Comparison of ENCODE assay signal across 8 mouse cellular contexts in genomic region chr10:69353086-69353479, GRCm38 (mm10). TPM values are rescaled to one million over a fixed set of nuclear protein-coding genes. Genes with fewer than 3 reads are reported as not detected.
DNase-seq lines count a peak whose midpoint lies in the region; ATAC-seq and TF ChIP-seq lines count a peak whose summit lies in the region.
"Not testable (repeated sequence)": the region's sequence is repeated elsewhere in the genome, so short reads cannot be mapped to it uniquely, and the experiment has no call there.
"Had no signal": no experiment of that assay in that cellular context is flagged by ENCODE, and none has a peak within 500 bp of the region (broad histone marks: within the 10 kb centered on the region; RNA-seq: fewer than 3 reads in every experiment).

No protein-coding gene starts in this region.

- TF ChIP-seq CTCF in forebrain, postnatal 0 days (IDR thresholded peaks at IDR 0.05; ENCODE audit: low read depth); liver, embryonic 14.5 days (IDR thresholded peaks at IDR 0.05; ENCODE audit: low read depth); olfactory bulb, adult 2 months (IDR thresholded peaks at IDR 0.05; ENCODE audit: insufficient read depth, low read depth, low read length): not testable (repeated sequence)

- not testable (repeated sequence) for ATAC-seq in embryonic facial prominence, embryonic 13.5 days (ENCODE audit: insufficient number of reproducible peaks, insufficient read depth, low FRiP score, low TSS enrichment, low read depth)
- ATAC-seq in forebrain, postnatal 0 days = peak; percentile 9; the same call in 1 of the 2 replicates
- peak; percentile 55 for ATAC-seq in hindbrain, embryonic 11.5 days (ENCODE audit: low FRiP score)
- ATAC-seq in kidney, embryonic 16.5 days (ENCODE audit: low FRiP score, low TSS enrichment) = 0 out of 2 replicates have a peak, but pooled peaks have one; percentile 1
- peak; percentile 66 for ATAC-seq in liver, embryonic 14.5 days (ENCODE audit: insufficient read depth)
- ATAC-seq in midbrain, embryonic 11.5 days (ENCODE audit: low FRiP score) = peak; percentile 31; the same call in 1 of the 2 replicates

- H3K9me3 ChIP-seq in embryonic facial prominence, embryonic 13.5 days; forebrain, postnatal 0 days (ENCODE audit: low read length); hindbrain, embryonic 11.5 days (ENCODE audit: control insufficient read depth, low read length); kidney, embryonic 16.5 days (ENCODE audit: low read length); liver, embryonic 14.5 days (ENCODE audit: control insufficient read depth, low read length); midbrain, embryonic 11.5 days (ENCODE audit: control insufficient read depth, low read length): not testable (repeated sequence)

- TF ChIP-seq POLR2A in olfactory bulb, adult 2 months (IDR thresholded peaks at IDR 0.05; ENCODE audit: insufficient read depth, low read depth, low read length) = not testable (repeated sequence)

- H3K27ac ChIP-seq in embryonic facial prominence, embryonic 13.5 days; forebrain, postnatal 0 days (ENCODE audit: low read depth, low read length); hindbrain, embryonic 11.5 days (ENCODE audit: low read depth, low read length); kidney, embryonic 16.5 days (ENCODE audit: low read length); midbrain, embryonic 11.5 days (ENCODE audit: low read depth, low read length); olfactory bulb, adult 2 months (ENCODE audit: insufficient read depth, low read depth, low read length): not testable (repeated sequence)
- peak overlapping the region; percentile 71 for H3K27ac ChIP-seq in liver, embryonic 14.5 days

- peaks cover 36% of the 10 kb centered on the region for H3K4me1 ChIP-seq in embryonic facial prominence, embryonic 13.5 days
- H3K4me1 ChIP-seq in forebrain, postnatal 0 days (ENCODE audit: insufficient read depth); hindbrain, embryonic 11.5 days (replicated peaks; ENCODE audit: control insufficient read depth, insufficient read depth, low read length); olfactory bulb, adult 2 months (ENCODE audit: control insufficient read depth, insufficient read depth, low read length): not testable (repeated sequence)
- H3K4me1 ChIP-seq in kidney, embryonic 16.5 days (ENCODE audit: insufficient read depth, low read length) = peaks cover 28% of the 10 kb centered on the region
- H3K4me1 ChIP-seq in liver, embryonic 14.5 days (replicated peaks; ENCODE audit: control insufficient read depth in 2 of 2, insufficient read depth in 2 of 2, low read length in 1 of 2) = peaks cover 10 to 29% of the 10 kb centered on the region in 2 experiments; a peak in 3 of 4 replicates
- H3K4me1 ChIP-seq in midbrain, embryonic 11.5 days (ENCODE audit: control insufficient read depth, insufficient read depth, low read length) = peaks cover 27% of the 10 kb centered on the region

- H3K4me3 ChIP-seq in embryonic facial prominence, embryonic 13.5 days = peak overlapping the region; percentile 68
- H3K4me3 ChIP-seq in forebrain, postnatal 0 days (ENCODE audit: low read depth, low read length) = peak overlapping the region; percentile 50
- peak overlapping the region; percentile 89 for H3K4me3 ChIP-seq in hindbrain, embryonic 11.5 days (ENCODE audit: low read depth, low read length)
- H3K4me3 ChIP-seq in kidney, embryonic 16.5 days (ENCODE audit: low read length) = peak overlapping the region; percentile 92
- H3K4me3 ChIP-seq in liver, embryonic 14.5 days (ENCODE audit: insufficient read depth in 1 of 2, low read depth in 2 of 2, low read length in 2 of 2) = peak overlapping the region; percentile 44 to 93
- H3K4me3 ChIP-seq in midbrain, embryonic 11.5 days (ENCODE audit: low read depth, low read length) = 0 out of 2 replicates have a peak overlapping the region, but pooled peaks have one; percentile 84
- 0 out of 2 replicates have a peak overlapping the region, but pooled peaks have one; percentile 46 for H3K4me3 ChIP-seq in olfactory bulb, adult 2 months (ENCODE audit: insufficient read depth, low read depth, low read length)

- DNase-seq in forebrain, postnatal 0 days; hindbrain, embryonic 11.5 days (ENCODE audit: low spot score); liver, embryonic 14.5 days (ENCODE audit: low read depth in 3 of 3, low spot score in 3 of 3); midbrain, embryonic 11.5 days (ENCODE audit: low spot score, missing footprints): not testable (repeated sequence)

- 36% methylated on average over 5 of the region's 5 CpGs for WGBS in embryonic facial prominence, embryonic 13.5 days
- WGBS in forebrain, postnatal 0 days = 30% methylated on average over 5 of the region's 5 CpGs
- 40% methylated on average over 5 of the region's 5 CpGs for WGBS in hindbrain, embryonic 11.5 days
- WGBS in kidney, embryonic 16.5 days = 33% methylated on average over 5 of the region's 5 CpGs
- 9% methylated on average over 5 of the region's 5 CpGs for WGBS in liver, embryonic 14.5 days (ENCODE audit: insufficient replicate concordance)
- 44% methylated on average over 5 of the region's 5 CpGs for WGBS in midbrain, embryonic 11.5 days
- WGBS in olfactory bulb, adult 2 months = 30% methylated on average over 5 of the region's 5 CpGs

- not testable (repeated sequence) for H3K27me3 ChIP-seq in embryonic facial prominence, embryonic 13.5 days; forebrain, postnatal 0 days (ENCODE audit: insufficient read depth, low read length); hindbrain, embryonic 11.5 days (ENCODE audit: control insufficient read depth, insufficient read depth, low read length); kidney, embryonic 16.5 days (ENCODE audit: insufficient read depth, low read length); liver, embryonic 14.5 days (ENCODE audit: control insufficient read depth, insufficient read depth, low read length); midbrain, embryonic 11.5 days (ENCODE audit: control insufficient read depth, insufficient read depth, low read length)

- H3K9ac ChIP-seq in embryonic facial prominence, embryonic 13.5 days; forebrain, postnatal 0 days; hindbrain, embryonic 11.5 days (ENCODE audit: low read depth, low read length); midbrain, embryonic 11.5 days (ENCODE audit: low read length): not testable (repeated sequence)
- H3K9ac ChIP-seq in kidney, embryonic 16.5 days (replicated peaks; ENCODE audit: low read length) = 0 out of 2 replicates have a peak overlapping the region, but pooled peaks have one; percentile 31
- H3K9ac ChIP-seq in liver, embryonic 14.5 days (replicated peaks) = peak overlapping the region; percentile 60

- TF ChIP-seq EP300 in liver, embryonic 14.5 days (IDR thresholded peaks at IDR 0.05; ENCODE audit: low read depth) = not testable (repeated sequence)

- peaks cover 21% of the 10 kb centered on the region for H3K36me3 ChIP-seq in embryonic facial prominence, embryonic 13.5 days
- H3K36me3 ChIP-seq in forebrain, postnatal 0 days (ENCODE audit: insufficient read depth); hindbrain, embryonic 11.5 days (ENCODE audit: control insufficient read depth, insufficient read depth, low read length): not testable (repeated sequence)
- peaks cover 12% of the 10 kb centered on the region for H3K36me3 ChIP-seq in kidney, embryonic 16.5 days (ENCODE audit: insufficient read depth, low read length)
- peaks cover 33% of the 10 kb centered on the region for H3K36me3 ChIP-seq in liver, embryonic 14.5 days (replicated peaks; ENCODE audit: control insufficient read depth, insufficient read depth, low read depth)
- peaks cover 12% of the 10 kb centered on the region; the same call in 1 of the 2 replicates for H3K36me3 ChIP-seq in midbrain, embryonic 11.5 days (ENCODE audit: control insufficient read depth, insufficient read depth, low read length)

- H3K4me2 ChIP-seq in embryonic facial prominence, embryonic 13.5 days = peak overlapping the region; percentile 80
- H3K4me2 ChIP-seq in forebrain, postnatal 0 days (ENCODE audit: low read depth) = peak overlapping the region; percentile 96
- H3K4me2 ChIP-seq in hindbrain, embryonic 11.5 days (replicated peaks; ENCODE audit: low read depth, low read length) = peak overlapping the region; percentile 60
- peak overlapping the region; percentile 86 for H3K4me2 ChIP-seq in kidney, embryonic 16.5 days (replicated peaks; ENCODE audit: low read depth, low read length)
- peak overlapping the region; percentile 58 for H3K4me2 ChIP-seq in liver, embryonic 14.5 days (ENCODE audit: low read depth)
- peak overlapping the region; percentile 2 for H3K4me2 ChIP-seq in midbrain, embryonic 11.5 days

RNA-seq across cellular contexts. Expression of gene Cdk1, which starts 0.3 kb away (rescaled TPM):
- polyA plus RNA-seq in embryonic facial prominence, embryonic 13.5 days (2015; fragmentation: Nextera tagmentation; extraction: Ambion mirVana) = 399 and 458 TPM in 2 replicates
- total RNA-seq in forebrain, postnatal 0 days (2014; rRNA removed) = 44.1 and 51.3 TPM in 2 replicates
- 47.7 and 55.3 TPM in 2 replicates for polyA plus RNA-seq in forebrain, postnatal 0 days (2015; fragmentation: Nextera tagmentation; extraction: Ambion mirVana)
- 348 and 387 TPM in 2 replicates for polyA plus RNA-seq in hindbrain, embryonic 11.5 days (2014; fragmentation: Nextera tagmentation; extraction: Ambion mirVana)
- 466 and 531 TPM in 2 replicates for polyA plus RNA-seq in kidney, embryonic 16.5 days (2015; fragmentation: Nextera tagmentation; extraction: Ambion mirVana)
- 140 and 273 TPM in 2 replicates for polyA plus RNA-seq in liver, embryonic 14.5 days (2012; rRNA removed)
- polyA plus RNA-seq in liver, embryonic 14.5 days (2014; fragmentation: Nextera tagmentation; extraction: Ambion mirVana) = 353 and 360 TPM in 2 replicates
- 408 and 424 TPM in 2 replicates for polyA plus RNA-seq in midbrain, embryonic 11.5 days (2014; fragmentation: Nextera tagmentation; extraction: Ambion mirVana)
- not detected in 2 replicates for polyA plus RNA-seq in olfactory bulb, adult 2 months (2012; ENCODE audit: insufficient read depth, insufficient read length, low replicate concordance, missing spikeins)
- total RNA-seq: left cerebral cortex, adult 18-20 months had no signal

RNA-seq across cellular contexts. Expression of gene Ank3, which starts 45.5 kb away (rescaled TPM):
- 30.3 and 32.3 TPM in 2 replicates for polyA plus RNA-seq in embryonic facial prominence, embryonic 13.5 days (2015; fragmentation: Nextera tagmentation; extraction: Ambion mirVana)
- total RNA-seq in forebrain, postnatal 0 days (2014; rRNA removed) = 186 and 267 TPM in 2 replicates
- polyA plus RNA-seq in forebrain, postnatal 0 days (2015; fragmentation: Nextera tagmentation; extraction: Ambion mirVana) = 33.1 and 56.7 TPM in 2 replicates
- 66.8 and 97.7 TPM in 2 replicates for polyA plus RNA-seq in hindbrain, embryonic 11.5 days (2014; fragmentation: Nextera tagmentation; extraction: Ambion mirVana)
- 47.6 and 53.8 TPM in 2 replicates for polyA plus RNA-seq in kidney, embryonic 16.5 days (2015; fragmentation: Nextera tagmentation; extraction: Ambion mirVana)
- polyA plus RNA-seq in liver, embryonic 14.5 days (2012; rRNA removed) = 2.0 and 3.1 TPM in 2 replicates
- polyA plus RNA-seq in liver, embryonic 14.5 days (2014; fragmentation: Nextera tagmentation; extraction: Ambion mirVana) = 5.3 and 5.7 TPM in 2 replicates
- 58.8 and 63.9 TPM in 2 replicates for polyA plus RNA-seq in midbrain, embryonic 11.5 days (2014; fragmentation: Nextera tagmentation; extraction: Ambion mirVana)
- polyA plus RNA-seq in olfactory bulb, adult 2 months (2012; ENCODE audit: insufficient read depth, insufficient read length, low replicate concordance, missing spikeins) = 54.9 and 212 TPM in 2 replicates

Comparison
In these comparisons a context has a peak if more than half of its experiments do, and no peak if none do; other contexts are left out.
1. H3K4me2 ChIP-seq: peak in every context shown above with its lines; median percentile 96 in forebrain, postnatal 0 days; 86 in kidney, embryonic 16.5 days; 80 in embryonic facial prominence, embryonic 13.5 days; 60 in hindbrain, embryonic 11.5 days; 58 in liver, embryonic 14.5 days; 2 in midbrain, embryonic 11.5 days.